Mouse (Mus musculus) CD4-positive helper T cell, adult 2 months (primary cell): ENCODE measurements around the gene Ccl2.

ENCODE experiments used
- DNase-seq: peaks from one replicate; pipeline ENCODE4 v3.0.0-alpha.2; 2012; ENCODE audit warnings: low read depth, missing footprints, low spot score

Gene Ccl2

DNA sequence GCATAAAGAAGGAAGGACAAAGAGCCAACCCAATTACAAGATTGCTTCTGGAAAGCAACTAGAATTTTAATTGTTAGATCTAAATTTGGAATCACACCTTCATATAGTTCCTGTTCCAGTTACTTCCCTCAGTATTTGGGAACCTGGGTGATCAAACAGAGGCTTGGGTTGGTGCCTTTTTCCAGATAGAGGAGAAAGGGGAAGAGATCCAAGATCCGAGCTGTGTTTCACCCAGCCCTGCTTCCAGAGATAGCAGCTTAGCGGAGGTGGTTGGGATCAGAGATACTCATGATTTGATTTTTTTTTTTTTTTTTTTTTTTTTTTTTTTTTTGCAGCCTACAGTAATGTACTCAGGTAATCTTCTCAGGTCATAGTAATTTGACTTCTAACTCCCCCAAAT, 486 bp downstream of the Ccl2 start:
- DNase-seq, result no peak

DNA sequence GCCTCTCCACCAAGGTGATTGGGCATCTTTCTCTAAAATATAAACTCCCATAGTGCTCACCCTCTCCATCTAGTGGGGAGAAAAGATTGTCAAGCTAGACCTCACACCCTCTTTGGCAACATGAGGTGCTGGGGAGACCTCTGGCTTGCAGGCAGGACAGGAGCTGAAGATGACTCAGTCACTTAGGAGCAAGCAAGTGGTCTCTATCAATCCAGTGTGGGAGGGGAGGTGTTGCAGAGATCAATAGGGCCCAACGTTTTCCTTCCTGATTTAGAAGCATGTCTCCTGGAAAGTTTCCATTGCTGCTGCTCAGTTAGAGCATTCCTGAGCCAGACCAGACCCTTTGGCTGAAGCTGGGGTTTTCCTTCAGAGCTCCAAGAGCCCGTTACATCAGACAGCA, 3.2 kb downstream of the Ccl2 start, which contains the start of gene Gm17268:
Gene Gm17268, minus strand, starts transcription at position 28 of the 400 bp plus-strand sequence.
- DNase-seq, result no peak

DNA sequence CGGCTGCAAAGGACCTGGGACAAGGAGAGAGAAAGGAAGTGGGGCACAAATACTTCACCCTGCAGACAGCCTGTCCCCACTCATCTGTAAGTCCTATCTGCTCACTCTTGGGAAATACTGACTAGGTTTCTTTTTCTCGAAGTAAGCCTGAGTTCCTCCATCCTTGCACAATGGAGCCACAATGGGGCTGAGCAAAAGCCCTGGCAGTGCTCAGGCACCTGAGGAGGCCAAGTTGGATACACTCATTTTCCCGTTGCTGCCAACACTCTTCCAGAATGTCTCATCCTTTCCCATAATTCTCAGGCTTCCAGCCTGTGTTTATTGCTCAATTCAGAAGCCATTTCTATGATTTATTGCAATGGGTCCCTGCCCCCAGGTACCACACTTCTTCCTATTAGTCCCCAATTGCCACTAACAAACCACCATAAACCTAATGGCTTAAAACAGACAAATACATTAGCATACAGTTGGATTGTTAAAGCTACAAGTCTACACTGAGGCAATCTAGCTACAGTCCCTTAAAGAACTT, 3.8 kb downstream of the Ccl2 start:
- DNase-seq, result no peak

DNA sequence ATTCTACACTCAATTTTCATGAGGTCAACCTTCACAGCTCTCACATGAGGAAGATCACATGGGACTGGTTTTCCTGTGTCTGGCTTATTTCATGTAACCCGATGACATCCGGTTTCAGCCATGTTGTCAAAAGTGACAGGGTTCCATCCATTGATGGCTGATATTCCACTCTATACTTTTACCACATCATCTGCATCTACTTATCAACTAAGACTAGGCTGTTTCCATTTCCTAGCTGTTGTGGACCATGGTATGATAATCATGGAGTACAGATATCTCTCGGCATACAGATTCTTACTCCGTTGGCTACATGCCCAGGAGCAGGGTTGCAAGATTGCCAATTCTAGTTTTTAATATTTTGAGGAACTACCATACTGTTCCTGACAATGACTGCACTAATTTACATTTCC, 6.3 kb downstream of the Ccl2 start:
- no peak for DNase-seq

DNA sequence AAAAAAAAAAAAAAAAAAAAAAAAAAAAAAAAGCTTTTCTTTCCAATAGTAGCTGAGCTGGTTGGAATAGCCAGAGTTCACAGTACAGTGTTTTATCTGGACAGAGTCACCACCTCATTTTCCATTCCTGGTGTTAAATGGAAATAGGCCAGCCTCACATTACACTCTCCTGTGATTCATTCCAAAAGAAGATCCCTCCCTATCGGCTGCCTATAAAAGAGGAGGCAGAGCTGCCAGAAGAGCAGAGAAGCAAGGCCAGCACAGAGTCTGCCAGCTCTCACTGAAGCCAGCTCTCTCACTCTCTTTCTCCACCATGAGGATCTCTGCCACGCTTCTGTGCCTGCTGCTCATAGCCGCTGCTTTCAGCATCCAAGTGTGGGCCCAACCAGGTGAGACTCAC, 10.1 kb downstream of the Ccl2 start, which contains the start of gene Ccl7:
Gene Ccl7, plus strand, starts transcription at position 242 of the 400 bp plus-strand sequence.
- no peak for DNase-seq

DNA sequence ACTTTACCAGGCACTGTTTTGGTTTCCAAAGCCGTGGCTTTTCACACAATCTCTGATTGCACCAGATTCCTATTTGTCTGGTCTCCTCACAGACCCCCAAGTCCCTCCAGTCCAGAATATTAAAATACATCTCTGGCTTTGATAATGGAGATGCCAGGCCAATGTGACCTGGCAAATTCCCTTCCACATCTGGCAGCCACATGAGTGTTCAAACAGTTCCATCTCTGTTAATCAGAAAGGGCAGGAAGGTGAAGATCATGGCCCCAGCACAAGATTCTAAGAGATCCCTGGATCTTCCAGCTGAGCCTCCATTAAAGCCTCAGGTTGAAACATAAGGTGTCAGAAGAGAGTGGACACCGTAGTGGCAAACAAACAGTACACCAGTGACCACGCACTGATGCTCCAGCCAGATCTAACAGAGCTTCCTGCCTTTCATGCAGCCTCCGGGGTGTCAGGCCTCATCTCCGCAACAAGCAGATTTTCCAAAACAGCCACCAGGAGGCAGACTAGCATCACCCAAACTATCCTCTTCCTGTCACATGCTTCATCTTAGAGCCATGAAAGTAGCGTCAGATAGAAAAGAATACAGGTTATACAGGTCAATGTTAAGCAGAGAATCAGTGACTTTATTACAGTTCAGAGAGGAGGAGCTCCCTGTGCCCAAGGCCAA, 12.5 kb downstream of the Ccl2 start:
- DNase-seq, result peak; percentile 50

DNA sequence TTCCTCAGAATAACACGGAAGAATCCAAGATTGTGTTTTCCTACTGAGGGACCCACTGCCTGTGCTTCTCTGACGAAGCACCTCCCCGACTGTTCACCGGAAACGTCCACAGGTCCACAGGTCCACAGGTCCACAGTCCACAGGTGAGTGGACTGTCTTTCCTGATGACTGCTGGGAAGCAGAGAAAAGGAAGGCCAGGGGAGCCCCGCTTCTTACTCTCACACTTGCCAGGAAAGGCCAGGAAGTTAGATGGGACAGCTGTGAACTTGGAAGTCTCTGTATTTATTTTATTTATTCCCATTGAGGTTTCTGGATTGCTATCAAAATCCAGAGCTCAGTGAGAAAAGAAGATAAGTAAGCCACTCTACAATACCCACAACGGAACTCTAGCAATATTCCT, 18.5 kb downstream of the Ccl2 start:
- DNase-seq, result no peak

DNA sequence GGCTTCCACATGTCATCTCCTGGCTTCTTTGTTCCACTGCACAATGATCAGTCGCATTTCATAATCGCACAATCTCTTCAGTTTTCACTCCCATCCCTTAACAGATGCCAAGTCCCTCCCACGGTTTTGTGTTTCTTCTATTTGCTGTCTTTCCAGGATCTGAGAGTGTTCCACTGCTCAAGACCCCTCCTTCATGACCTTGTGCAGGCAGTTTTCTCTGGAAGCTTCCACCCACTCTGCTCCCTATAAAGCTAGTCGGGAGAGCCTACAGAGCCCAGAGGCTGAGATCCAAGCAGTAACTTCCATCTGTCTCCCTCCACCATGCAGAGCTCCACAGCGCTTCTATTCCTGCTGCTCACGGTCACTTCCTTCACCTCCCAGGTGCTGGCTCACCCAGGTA, 22.3 kb downstream of the Ccl2 start, which contains the start of gene Ccl11:
Gene Ccl11, plus strand, starts transcription at position 178 of the 400 bp plus-strand sequence.
- DNase-seq, result no peak

DNA sequence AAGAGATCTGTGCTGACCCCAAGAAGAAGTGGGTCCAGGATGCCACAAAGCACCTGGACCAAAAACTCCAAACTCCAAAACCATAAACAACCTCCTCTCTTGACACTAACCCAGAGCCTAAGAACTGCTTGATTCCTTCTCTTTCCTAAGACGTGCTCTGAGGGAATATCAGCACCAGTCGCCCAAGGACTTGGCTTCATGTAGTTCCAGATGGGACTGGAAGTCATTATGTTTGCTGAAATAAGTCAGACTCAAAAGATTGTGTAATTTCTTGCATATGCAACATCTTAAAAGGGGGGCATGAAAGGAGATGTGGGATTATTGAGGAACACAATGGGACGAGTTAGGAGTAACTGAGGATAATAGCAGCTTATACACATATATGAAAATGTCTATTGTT, 26.9 kb downstream of the Ccl2 start:
- DNase-seq, result no peak

DNA sequence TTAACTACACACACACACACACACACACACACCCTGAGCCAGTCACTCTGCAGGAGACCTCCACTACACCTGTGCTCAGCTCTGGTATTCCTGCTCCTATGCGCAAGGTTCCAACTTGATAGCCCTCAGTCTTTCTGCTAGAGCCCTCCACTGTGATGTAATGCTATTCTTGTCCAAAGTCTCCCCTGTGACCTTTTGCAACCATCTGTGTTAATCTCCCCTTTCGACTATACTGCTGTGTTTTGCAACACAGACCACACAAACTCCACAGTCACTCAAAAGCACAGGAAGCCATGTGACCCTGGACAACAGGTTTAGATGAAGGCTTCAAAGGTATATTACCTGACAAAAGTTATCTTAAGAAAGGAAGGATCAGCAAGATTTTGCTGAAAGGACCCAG, 28.1 kb downstream of the Ccl2 start:
- DNase-seq, result no peak

DNA sequence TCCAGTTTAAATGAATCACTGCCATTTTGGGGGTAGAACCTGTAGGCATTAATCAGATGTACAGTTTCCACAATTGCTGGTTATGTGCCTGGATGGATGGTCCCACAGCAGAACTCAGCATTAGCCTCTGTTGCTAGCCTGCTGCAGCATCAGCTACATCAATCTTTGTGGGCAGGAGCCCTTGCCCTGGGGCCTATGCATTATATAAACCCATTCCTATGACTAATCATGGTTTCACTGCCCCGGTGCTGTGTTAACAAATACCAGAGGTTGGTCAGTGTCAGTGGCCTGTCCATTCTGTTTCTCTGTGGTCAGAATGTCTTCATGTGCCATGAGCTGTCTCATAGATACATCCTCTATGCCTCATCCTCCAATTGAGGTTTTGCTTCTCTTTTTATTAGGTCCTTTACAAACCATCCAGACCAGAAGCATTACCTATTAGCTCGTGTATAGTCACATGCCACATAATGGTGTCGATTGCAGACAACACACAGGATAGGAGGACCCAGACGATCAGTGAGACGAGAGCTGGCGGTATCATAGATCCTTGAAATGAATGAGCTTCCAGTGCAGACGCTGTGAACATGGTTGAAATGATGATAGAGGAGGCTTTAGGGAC, 31.7 kb downstream of the Ccl2 start:
- DNase-seq, result no peak

DNA sequence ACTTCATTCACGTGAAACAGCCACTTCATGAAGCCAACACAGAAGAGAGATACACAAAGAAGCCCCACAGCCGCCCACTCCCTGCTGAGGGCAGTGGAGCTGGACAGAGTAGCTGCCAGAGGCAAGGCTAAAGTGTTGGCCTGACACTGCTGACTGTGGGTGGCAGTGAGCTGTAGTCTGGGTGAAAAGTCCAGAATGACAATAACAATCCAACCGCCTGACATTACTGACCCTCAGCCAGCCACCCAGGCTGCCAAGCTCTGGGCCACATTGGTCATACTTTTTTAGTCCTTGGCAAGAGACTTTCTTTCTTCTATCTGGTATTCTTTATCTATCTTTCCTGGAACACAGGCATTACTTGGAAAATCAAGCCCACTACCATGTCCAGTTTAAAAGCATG, 35.7 kb downstream of the Ccl2 start:
- no peak for DNase-seq

DNA sequence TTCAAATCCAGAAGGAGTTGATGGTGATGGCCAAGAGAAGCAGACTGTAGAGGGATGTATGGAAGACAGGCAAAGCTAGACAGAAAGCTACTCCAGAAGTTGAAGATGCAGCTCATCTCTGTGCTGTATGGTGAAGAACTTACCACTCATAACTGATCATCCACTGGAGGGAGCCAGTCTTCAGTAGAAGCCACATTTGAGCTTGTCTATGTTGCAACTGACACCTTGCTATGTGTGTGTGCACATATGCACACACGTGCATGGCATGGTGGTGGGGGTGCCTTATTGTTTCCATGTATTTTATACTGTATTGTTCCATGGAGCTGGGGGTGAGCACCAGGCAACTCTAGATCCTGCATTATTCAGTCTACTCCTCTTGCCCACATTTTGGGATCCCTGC, 37.0 kb downstream of the Ccl2 start:
- DNase-seq, result no peak

DNA sequence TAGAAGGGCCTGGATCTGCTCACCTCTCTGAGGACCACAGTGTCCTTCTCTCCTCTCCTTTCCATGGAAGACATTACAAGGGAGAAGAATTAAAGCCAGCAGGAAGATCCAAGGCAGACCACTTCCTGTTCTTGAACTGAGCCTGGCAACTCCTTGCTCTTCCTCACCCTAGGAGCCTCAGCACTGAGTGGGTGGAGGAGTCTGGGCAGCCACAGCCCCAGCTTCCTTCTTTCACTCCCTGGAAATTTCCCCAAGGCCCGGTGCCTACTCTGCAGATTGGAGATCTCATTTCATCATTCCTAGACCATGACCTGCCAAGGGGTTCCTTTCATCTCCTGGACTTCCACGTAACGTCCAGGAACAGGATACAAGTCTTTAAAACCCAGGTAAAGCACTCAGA, 37.6 kb downstream of the Ccl2 start:
- DNase-seq, result no peak

DNA sequence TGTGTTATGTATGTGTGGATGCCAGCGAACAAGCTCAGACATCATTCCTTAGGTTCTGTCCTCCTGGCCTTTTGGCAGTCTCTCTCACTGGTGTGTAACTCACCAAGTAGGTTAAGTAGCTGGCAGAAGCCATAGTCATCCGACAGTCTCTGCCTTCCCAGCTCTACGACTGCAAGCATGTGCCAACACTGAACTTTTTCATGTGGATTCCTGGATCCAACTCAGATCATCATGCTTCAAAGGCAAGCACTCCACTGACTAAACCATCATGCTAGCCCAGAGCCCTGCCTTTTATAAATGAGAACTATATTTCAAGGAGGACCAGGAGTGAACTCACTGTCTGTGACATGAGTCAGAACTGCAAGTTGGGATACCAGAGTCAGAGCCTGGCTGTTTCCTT, 38.3 kb downstream of the Ccl2 start:
- DNase-seq, result no peak

DNA sequence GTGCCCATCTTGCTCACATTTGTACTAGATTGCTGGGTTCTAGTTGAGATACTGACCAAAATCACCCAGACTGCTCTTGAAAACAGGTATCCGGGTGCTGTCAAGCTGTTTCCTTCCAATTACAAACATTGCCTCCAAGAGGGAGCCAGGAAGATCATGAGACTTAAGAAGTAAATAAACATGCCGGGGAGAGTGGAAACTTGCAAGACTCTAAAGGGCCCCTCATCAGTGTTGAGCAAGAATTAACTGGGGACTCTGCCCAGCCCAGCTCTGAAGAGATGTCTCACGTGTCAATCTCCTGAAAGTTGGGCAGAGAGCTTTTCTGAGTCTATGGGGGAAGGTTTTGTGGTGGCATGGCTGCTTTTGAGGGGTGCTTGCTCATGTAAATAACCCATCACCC, 41.7 kb downstream of the Ccl2 start:
- DNase-seq, result no peak

DNA sequence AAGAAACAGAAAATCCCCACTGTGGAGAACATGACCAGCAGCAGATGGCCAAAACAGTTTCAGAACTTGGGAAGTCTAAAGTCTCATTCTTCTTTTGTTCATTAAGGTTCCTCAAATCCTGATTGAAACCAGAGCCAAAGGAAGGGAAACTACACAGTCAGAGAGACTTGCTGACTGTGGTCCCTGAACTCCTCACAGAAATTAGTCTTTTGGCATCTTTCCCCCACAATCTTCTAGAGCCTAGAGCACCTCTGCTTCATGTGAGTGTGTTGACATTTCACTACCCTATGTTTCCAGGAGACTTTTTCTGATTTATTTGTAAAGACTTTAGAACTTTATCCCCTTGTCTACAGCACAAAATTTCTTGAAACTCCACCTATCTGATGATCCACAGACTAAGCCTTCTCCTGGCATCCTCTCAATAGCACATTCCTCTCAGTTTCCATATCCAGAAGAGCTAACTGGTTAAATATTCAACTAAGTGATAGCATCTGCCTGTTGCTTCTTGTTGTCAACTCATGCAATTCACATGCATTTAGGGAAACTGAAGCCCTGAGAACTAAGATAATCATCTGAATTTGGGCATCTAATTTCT, 42.9 kb downstream of the Ccl2 start:
- DNase-seq, result no peak

DNA sequence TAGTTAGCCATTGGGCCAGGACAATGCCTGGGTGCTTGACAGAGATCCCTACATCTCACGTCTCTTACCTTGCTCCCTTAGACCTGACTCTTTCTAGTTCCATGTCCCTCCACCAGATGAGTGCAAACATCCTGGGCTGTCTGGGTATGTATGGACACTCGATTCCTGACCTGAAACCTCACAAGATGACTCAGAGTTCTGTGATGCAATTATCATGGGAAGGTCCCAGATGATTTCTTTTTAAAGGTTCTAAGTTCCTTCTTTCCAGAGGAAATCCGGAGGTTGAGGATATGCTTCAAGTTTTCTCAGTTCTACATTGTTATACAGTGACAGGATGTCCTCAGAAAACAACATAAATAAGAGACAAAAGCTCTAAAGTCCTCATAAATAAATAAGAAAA, 45.5 kb downstream of the Ccl2 start:
- DNase-seq, result no peak

DNA sequence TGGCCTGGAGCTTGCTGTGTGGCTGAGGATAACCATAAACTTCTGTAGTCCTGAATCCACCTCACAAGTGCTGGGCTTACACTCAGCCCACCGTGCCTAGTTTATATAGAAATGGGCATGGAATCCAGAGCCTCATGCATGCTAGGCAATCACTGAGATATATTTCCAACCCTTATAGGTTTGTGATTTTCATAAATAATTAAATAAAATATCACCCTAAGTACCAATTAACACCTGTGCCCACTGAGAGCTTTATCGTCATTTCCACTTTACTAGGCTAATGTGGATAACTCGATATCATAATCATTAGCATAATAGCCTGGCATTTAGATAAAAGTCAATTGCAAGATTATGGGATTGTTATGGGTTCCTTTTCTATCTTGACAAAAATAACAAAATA, 49.0 kb downstream of the Ccl2 start:
- no peak for DNase-seq
